ENCODE assay signal across 8 mouse cellular contexts in the genomic region with DNA sequence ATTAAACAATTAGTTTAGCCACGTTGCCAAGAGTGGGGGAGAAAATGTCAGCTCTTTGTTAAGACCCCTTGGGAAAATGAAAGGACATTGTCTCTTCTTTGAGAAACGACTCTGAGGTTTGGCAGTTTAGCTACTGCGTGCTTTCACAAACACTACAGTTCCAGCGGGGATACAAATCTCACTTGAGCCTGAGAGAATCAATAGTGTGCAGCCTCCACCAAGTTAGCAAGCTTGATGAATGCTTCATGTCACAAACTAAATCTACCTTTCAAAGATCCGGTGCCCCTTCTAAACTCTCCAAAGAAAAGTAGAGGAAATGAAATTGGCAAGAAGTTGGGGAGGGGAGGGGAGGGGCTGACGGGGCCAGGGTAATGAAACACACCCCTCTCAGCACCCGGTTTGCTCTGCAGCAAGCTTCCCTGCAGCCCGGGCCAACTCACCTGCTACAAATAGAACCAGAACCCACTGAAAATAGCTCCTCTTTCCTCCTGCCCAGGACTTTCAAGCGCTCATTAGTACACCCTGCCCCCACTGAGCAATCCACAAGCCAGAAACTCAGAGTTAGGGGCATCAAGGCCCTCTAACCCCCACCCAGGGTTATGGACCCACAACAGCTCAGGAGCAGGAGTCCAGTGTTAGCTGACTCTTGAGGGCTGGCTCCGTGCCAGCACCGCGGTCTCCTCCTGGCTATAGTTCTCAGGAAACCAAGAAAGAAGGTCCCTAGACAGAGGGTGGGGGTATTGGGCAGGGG. TPM values are rescaled to one million over a fixed set of nuclear protein-coding genes. Genes with fewer than 3 reads are reported as not detected.
DNase-seq lines count a peak whose midpoint lies in the region; ATAC-seq and TF ChIP-seq lines count a peak whose summit lies in the region.

No protein-coding gene starts in this region.

- H3K9ac ChIP-seq in intestine, embryonic 14.5 days (ENCODE audit: low read length): no peak overlapping the region
- no peak overlapping the region for H3K9ac ChIP-seq in intestine, postnatal 0 days (ENCODE audit: low read depth, low read length)

- H3K27me3 ChIP-seq in intestine, embryonic 14.5 days (replicated peaks; ENCODE audit: control insufficient read depth, insufficient read depth, low read length): no peaks in the 10 kb centered on the region
- no peaks in the 10 kb centered on the region for H3K27me3 ChIP-seq in intestine, postnatal 0 days (replicated peaks; ENCODE audit: control insufficient read depth, insufficient read depth, low read length)
- no peaks in the 10 kb centered on the region for H3K27me3 ChIP-seq in megakaryocyte, embryonic 14.5 days (replicated peaks)

- no peak for DNase-seq in intestine, embryonic 14.5 days (ENCODE audit: low spot score)
- DNase-seq in adrenal gland, postnatal 10 days: peak; percentile 56
- DNase-seq in gastrocnemius, postnatal 25 days: peak; percentile 52
- DNase-seq in kidney, adult 18-20 months: peak; percentile 59
- DNase-seq in frontal cortex, postnatal 25 days (ENCODE audit: low spot score in 2 of 2): no peak

- no peak overlapping the region for H3K4me3 ChIP-seq in intestine, embryonic 14.5 days (ENCODE audit: low read depth, low read length)
- H3K4me3 ChIP-seq in intestine, postnatal 0 days (ENCODE audit: low read depth, low read length): no peak overlapping the region
- peak overlapping the region; percentile 62 for H3K4me3 ChIP-seq in megakaryocyte, embryonic 14.5 days (replicated peaks)

- peaks cover 22% of the 10 kb centered on the region for H3K4me1 ChIP-seq in intestine, embryonic 14.5 days (replicated peaks; ENCODE audit: control insufficient read depth, insufficient read depth, low read length)
- 0 out of 2 replicates have a peak, but pooled peaks cover 3% of the 10 kb centered on the region for H3K4me1 ChIP-seq in intestine, postnatal 0 days (replicated peaks; ENCODE audit: control insufficient read depth, insufficient read depth, low read length)
- H3K4me1 ChIP-seq in megakaryocyte, embryonic 14.5 days: peaks cover 80% of the 10 kb centered on the region

- no peak for TF ChIP-seq CTCF in intestine, postnatal 0 days (IDR thresholded peaks at IDR 0.05; ENCODE audit: low read depth)

- H3K27ac ChIP-seq in intestine, embryonic 14.5 days (ENCODE audit: low read depth): no peak overlapping the region
- no peak overlapping the region for H3K27ac ChIP-seq in intestine, postnatal 0 days (ENCODE audit: low read depth, low read length)

- H3K36me3 ChIP-seq in intestine, embryonic 14.5 days (ENCODE audit: control insufficient read depth, insufficient read depth, low read length): no peaks in the 10 kb centered on the region
- no peaks in the 10 kb centered on the region for H3K36me3 ChIP-seq in intestine, postnatal 0 days (ENCODE audit: control insufficient read depth, insufficient read depth)
- no peaks in the 10 kb centered on the region for H3K36me3 ChIP-seq in megakaryocyte, embryonic 14.5 days (replicated peaks; ENCODE audit: low read length)

- WGBS in intestine, embryonic 14.5 days: 35% methylated on average over 12 of the region's 12 CpGs
- WGBS in intestine, postnatal 0 days: 29% methylated on average over 12 of the region's 12 CpGs

- H3K9me3 ChIP-seq in intestine, embryonic 14.5 days (ENCODE audit: control insufficient read depth, low read length): no peaks in the 10 kb centered on the region
- no peaks in the 10 kb centered on the region for H3K9me3 ChIP-seq in intestine, postnatal 0 days (ENCODE audit: control insufficient read depth)
- H3K9me3 ChIP-seq in megakaryocyte, embryonic 14.5 days: no peaks in the 10 kb centered on the region

- H3K4me2 ChIP-seq in intestine, embryonic 14.5 days (ENCODE audit: low read length): no peak overlapping the region
- H3K4me2 ChIP-seq in intestine, postnatal 0 days (replicated peaks; ENCODE audit: low read depth): no peak overlapping the region

- peak; percentile 47; the same call in 1 of the 2 replicates for ATAC-seq in intestine, embryonic 14.5 days (replicated peaks; ENCODE audit: low FRiP score, low TSS enrichment, low read depth)
- no peak for ATAC-seq in intestine, postnatal 0 days
- no peak for ATAC-seq in monocyte, adult 5-6 weeks (replicated peaks; ENCODE audit: insufficient number of reproducible peaks, low FRiP score, low TSS enrichment, poor library complexity, severe bottlenecking)

RNA-seq across cellular contexts. Expression of a gene that starts 8.2 kb away (rescaled TPM):
- polyA plus RNA-seq in intestine, embryonic 14.5 days (2014; fragmentation: Nextera tagmentation; extraction: Ambion mirVana): 25.9 and 27.1 TPM in 2 replicates
- 9.8 and 10.0 TPM in 2 replicates for polyA plus RNA-seq in intestine, postnatal 0 days (2015; fragmentation: Nextera tagmentation; extraction: Ambion mirVana)
- 10 to 100 TPM; 46.9 to 56.3 TPM for total RNA-seq in adrenal gland, postnatal 10 days (2021)
- total RNA-seq in gastrocnemius, postnatal 25 days (2021): 10 to 100 TPM; 36.5 to 41.4 TPM
- polyA plus RNA-seq in megakaryocyte, embryonic 14.5 days (2012; ENCODE audit: insufficient read depth, low replicate concordance): 4.3 and 8.7 TPM in 2 replicates
- total RNA-seq in monocyte, adult 5-6 weeks (2017): 89.9 to 98.0 TPM (median 96.8 TPM) in 3 replicates

RNA-seq across cellular contexts. Expression of a gene that starts 17.0 kb away (rescaled TPM):
- not detected in 2 replicates for polyA plus RNA-seq in intestine, embryonic 14.5 days (2014; fragmentation: Nextera tagmentation; extraction: Ambion mirVana)
- polyA plus RNA-seq in intestine, postnatal 0 days (2015; fragmentation: Nextera tagmentation; extraction: Ambion mirVana): not detected in 2 replicates
- total RNA-seq in adrenal gland, postnatal 10 days (2021): not detected
- total RNA-seq in gastrocnemius, postnatal 25 days (2021): not detected
- not detected in 2 replicates for polyA plus RNA-seq in megakaryocyte, embryonic 14.5 days (2012; ENCODE audit: insufficient read depth, low replicate concordance)
- total RNA-seq in monocyte, adult 5-6 weeks (2017): not detected in 3 replicates

RNA-seq across cellular contexts. Expression of a gene that starts 34.7 kb away (rescaled TPM):
- polyA plus RNA-seq in intestine, embryonic 14.5 days (2014; fragmentation: Nextera tagmentation; extraction: Ambion mirVana): 36.0 and 36.6 TPM in 2 replicates
- 17.1 and 18.1 TPM in 2 replicates for polyA plus RNA-seq in intestine, postnatal 0 days (2015; fragmentation: Nextera tagmentation; extraction: Ambion mirVana)
- 10 to 100 TPM; 26.7 to 27.6 TPM for total RNA-seq in adrenal gland, postnatal 10 days (2021)
- 10 to 100 TPM; 14.2 to 14.7 TPM for total RNA-seq in gastrocnemius, postnatal 25 days (2021)
- polyA plus RNA-seq in megakaryocyte, embryonic 14.5 days (2012; ENCODE audit: insufficient read depth, low replicate concordance): 30.5 and 53.9 TPM in 2 replicates
- 7.7 to 20.2 TPM (median 10.4 TPM) in 3 replicates for total RNA-seq in monocyte, adult 5-6 weeks (2017)

Comparison
In these comparisons a context has a peak if more than half of its experiments do, and no peak if none do; other contexts are left out.
1. DNase-seq: peak in adrenal gland, postnatal 10 days (single experiment), gastrocnemius, postnatal 25 days (single experiment) and kidney, adult 18-20 months (single experiment); none in intestine, embryonic 14.5 days (single experiment) and frontal cortex, postnatal 25 days (0 of 2).